Comparison of ENCODE assay signal across 22 mouse cellular contexts in genomic region chr5:121283051-121283450, GRCm38 (mm10).
DNase-seq lines count a peak whose midpoint lies in the region; ATAC-seq and TF ChIP-seq lines count a peak whose summit lies in the region.
"Had no signal": no experiment of that assay in that cellular context is flagged by ENCODE, and none has a peak within 500 bp of the region (broad histone marks: within the 10 kb centered on the region; RNA-seq: fewer than 3 reads in every experiment).

No protein-coding gene starts in this region.

- no peak for TF ChIP-seq CTCF in left cerebral cortex, adult 2 months (IDR thresholded peaks at IDR 0.05)

- no peaks in the 10 kb centered on the region for H3K27me3 ChIP-seq in liver, embryonic 11.5 days (replicated peaks; ENCODE audit: control insufficient read depth, insufficient read depth, low read length)
- H3K27me3 ChIP-seq in hindbrain, embryonic 10.5 days (ENCODE audit: insufficient read depth, poor library complexity, severe bottlenecking), result no peaks in the 10 kb centered on the region
- H3K27me3 ChIP-seq: CH12.LX; embryonic facial prominence, embryonic 15.5 days; hindbrain, embryonic 15.5 days; Patski had no signal

- no peak overlapping the region for H3K27ac ChIP-seq in liver, embryonic 11.5 days (ENCODE audit: low read depth, low read length)
- H3K27ac ChIP-seq in hindbrain, embryonic 10.5 days, result no peak overlapping the region
- H3K27ac ChIP-seq in left cerebral cortex, adult 2 months, result no peak overlapping the region
- H3K27ac ChIP-seq: embryonic facial prominence, embryonic 15.5 days; forebrain, embryonic 10.5 days; heart, adult 2 months; hindbrain, embryonic 15.5 days had no signal

- H3K4me3 ChIP-seq in liver, embryonic 11.5 days (ENCODE audit: low read depth, low read length), result no peak overlapping the region
- no peak overlapping the region for H3K4me3 ChIP-seq in hindbrain, embryonic 10.5 days
- H3K4me3 ChIP-seq in left cerebral cortex, adult 2 months, result no peak overlapping the region
- H3K4me3 ChIP-seq: embryonic facial prominence, embryonic 15.5 days; erythroblast, embryonic 14.5 days; forebrain, embryonic 10.5 days; heart, adult 2 months; hindbrain, embryonic 15.5 days had no signal

- H3K9ac ChIP-seq in liver, embryonic 11.5 days (ENCODE audit: low read depth, low read length), result no peak overlapping the region
- H3K9ac ChIP-seq: embryonic facial prominence, embryonic 15.5 days; hindbrain, embryonic 15.5 days had no signal

- no peak for DNase-seq in liver, embryonic 11.5 days (ENCODE audit: low spot score)
- DNase-seq in liver (no peak), R1 (ENCODE audit: low read depth, low spot score) (peak; percentile 20)
- no peak for DNase-seq in hindbrain, embryonic 10.5 days (ENCODE audit: low spot score)
- DNase-seq in left cerebral cortex, postnatal 25 days (ENCODE audit: low spot score in 2 of 2), result no peak
- DNase-seq in left cerebral cortex, adult 2 months (ENCODE audit: extremely low spot score in 1 of 2, low spot score in 2 of 2), result no peak
- DNase-seq: adrenal gland, postnatal 14 days; cerebellum, adult 18-20 months; cerebellum, adult 9-11 months; cerebellum, postnatal 36 days; embryo, embryonic 11 days; gastrocnemius, postnatal 10 days; heart, adult 2 months had no signal

- no peaks in the 10 kb centered on the region for H3K9me3 ChIP-seq in liver, embryonic 11.5 days (ENCODE audit: control insufficient read depth, low read length)
- no peaks in the 10 kb centered on the region for H3K9me3 ChIP-seq in hindbrain, embryonic 10.5 days
- H3K9me3 ChIP-seq: embryonic facial prominence, embryonic 15.5 days; forebrain, embryonic 10.5 days; hindbrain, embryonic 15.5 days had no signal

- H3K36me3 ChIP-seq in liver, embryonic 11.5 days (ENCODE audit: control insufficient read depth, insufficient read depth, low read length), result peaks cover 45% of the 10 kb centered on the region
- peaks cover 86% of the 10 kb centered on the region for H3K36me3 ChIP-seq in hindbrain, embryonic 10.5 days

- WGBS in liver, embryonic 11.5 days, result 93% methylated on average over 9 of the region's 9 CpGs
- 91% methylated on average over 9 of the region's 9 CpGs for WGBS in hindbrain, embryonic 10.5 days

- H3K4me1 ChIP-seq in liver, embryonic 11.5 days (replicated peaks; ENCODE audit: control insufficient read depth, insufficient read depth, low read length), result no peaks in the 10 kb centered on the region
- H3K4me1 ChIP-seq in hindbrain, embryonic 10.5 days (replicated peaks), result no peaks in the 10 kb centered on the region
- H3K4me1 ChIP-seq: embryonic facial prominence, embryonic 15.5 days; forebrain, embryonic 10.5 days; hindbrain, embryonic 15.5 days had no signal

- intact Hi-C loops in left cerebral cortex, postnatal 25 days (cut with DNase I), result no loop called here
- intact Hi-C loops in left cerebral cortex, adult 2 months (cut with DNase I), result loop anchor here (5.0 kb wide), 1 partner anchor 66 kb away; no protein-coding TSS in a partner anchor

- no peak overlapping the region for H3K4me2 ChIP-seq in liver, embryonic 11.5 days
- H3K4me2 ChIP-seq: embryonic facial prominence, embryonic 15.5 days; heart, embryonic 11.5 days; hindbrain, embryonic 15.5 days had no signal

- 0 out of 2 replicates have a peak, but pooled peaks have one; percentile 18 for ATAC-seq in liver, embryonic 11.5 days (replicated peaks; ENCODE audit: low FRiP score)
- ATAC-seq in granulocyte monocyte progenitor cell, adult 5-6 weeks (replicated peaks; ENCODE audit: poor library complexity, severe bottlenecking), result peak; percentile 86
- ATAC-seq: forebrain, embryonic 14.5 days; Patski had no signal
